Mouse (Mus musculus) cerebellum, postnatal 36 days (tissue): ENCODE measurements at regions not wholly inside any gene's neighbourhood (a gene's known extent, or its start where the extent isn't known, plus 50 kb on each side); places are given as distances from the start of the nearest gene placed in this dataset.

Source experiments
- DNase-seq, 2 experiments: peaks; one replicate each; pipeline ENCODE4 v3.0.0; 2021 to 2022; ENCODE audit warnings: mixed read lengths in 2 of 2

DNA sequence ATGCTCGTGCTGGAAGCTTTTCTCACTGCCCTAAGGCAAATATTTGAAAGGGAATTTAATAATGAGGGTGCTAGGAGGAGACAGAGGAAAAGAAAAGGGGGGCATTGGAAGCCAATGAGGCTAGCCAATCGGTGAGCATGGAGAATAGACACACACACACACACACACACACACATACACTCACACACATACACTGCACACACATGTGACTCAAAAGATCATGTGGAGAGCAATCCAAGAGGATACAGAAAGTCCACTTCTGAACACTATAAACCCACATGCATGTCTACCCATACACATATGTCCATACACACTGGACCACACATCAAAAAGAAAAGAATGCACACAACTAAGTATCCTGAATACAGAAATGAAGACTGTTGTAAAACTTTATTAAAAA, 88.4 kb upstream of the Sphkap start:
- no peak for DNase-seq

DNA sequence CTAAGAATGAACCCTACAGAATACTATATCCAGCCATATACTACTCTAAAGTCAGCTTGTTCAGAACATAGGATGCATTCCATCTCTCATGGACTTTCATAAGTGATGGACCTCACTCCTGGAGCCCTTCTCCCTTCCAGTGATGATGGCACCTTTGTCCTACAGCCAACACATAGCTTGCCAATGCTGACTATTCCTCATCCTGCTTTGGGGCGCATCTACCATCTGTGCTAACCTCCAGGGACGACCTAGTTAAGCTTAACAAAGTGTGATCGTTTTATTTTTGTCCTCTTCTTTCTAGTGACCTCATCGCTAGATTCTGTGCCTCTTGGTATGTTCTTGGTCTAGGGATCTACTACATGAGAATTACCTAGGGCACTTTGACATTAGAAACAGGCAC, 87.0 kb upstream of the Sphkap start:
- DNase-seq: peak; percentile 72 to 76

DNA sequence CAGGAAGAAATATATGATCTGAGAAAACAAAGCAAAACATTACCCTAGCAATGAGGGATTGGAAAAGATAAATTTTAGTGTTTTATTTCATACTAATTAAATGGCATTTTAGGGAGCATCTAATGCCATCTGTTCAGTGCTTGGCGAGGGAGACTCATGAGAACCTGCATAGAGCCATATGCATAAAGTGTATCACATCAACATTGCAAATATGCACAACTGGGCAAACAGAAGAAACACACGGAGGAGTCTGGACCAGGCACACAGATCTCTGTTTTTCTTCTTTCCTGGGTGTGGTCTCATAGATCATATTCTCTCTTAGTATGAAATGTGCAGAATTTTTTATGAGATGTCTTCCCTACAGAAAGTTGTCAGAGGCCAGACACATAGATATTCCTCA, 71.1 kb upstream of the Sphkap start:
- no peak for DNase-seq
